Mouse (Mus musculus) left cerebral cortex, adult 9 months (tissue): ENCODE data around the gene Lamb1.

ENCODE experiments used
- DNase-seq, 2 experiments: peaks; one replicate each; pipeline ENCODE4 v3.0.0; 2022; ENCODE audit warnings: low spot score in 2 of 2

Lamb1 gene

GRCm38 (mm10) chr12:31317670-31318408 is 52.8 kb downstream of the Lamb1 start:
- no peak for DNase-seq

GRCm38 (mm10) chr12:31318409-31318963 is 53.5 kb downstream of the Lamb1 start:
- DNase-seq, result no peak

- DNase-seq, result no peak
These were observed 55.8 kb downstream of the Lamb1 start for GRCm38 (mm10) chr12:31320817-31321216.

- DNase-seq, result no peak
These were observed 56.5 kb downstream of the Lamb1 start for GRCm38 (mm10) chr12:31321532-31321931.

GRCm38 (mm10) chr12:31323136-31323695 is 58.2 kb downstream of the Lamb1 start:
- DNase-seq, result no peak

- no peak for DNase-seq
These were observed 62.1 kb downstream of the Lamb1 start for GRCm38 (mm10) chr12:31327139-31327538.

DNA sequence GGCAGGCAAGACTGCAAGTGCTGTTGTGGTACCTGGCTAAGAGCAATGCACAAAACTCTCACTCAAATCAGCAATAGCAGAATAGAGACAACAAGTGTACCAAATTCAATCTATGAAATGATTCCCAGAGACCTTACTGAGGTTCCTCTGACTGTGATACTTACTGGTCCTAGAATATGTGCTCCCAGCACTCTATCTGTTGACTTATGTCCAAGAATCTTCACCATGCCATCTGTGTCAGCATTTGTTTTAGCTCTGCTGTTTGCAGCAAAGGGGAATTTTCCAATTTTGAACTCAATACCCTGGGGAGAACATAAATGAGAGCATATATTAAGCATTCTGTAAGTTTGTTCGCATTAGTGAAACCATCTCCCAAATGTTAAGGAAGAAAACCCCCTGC is 68.2 kb downstream of the Lamb1 start:
- no peak for DNase-seq

- no peak for DNase-seq
These were observed 85.3 kb downstream of the Lamb1 start for GRCm38 (mm10) chr12:31350191-31350943.

DNA sequence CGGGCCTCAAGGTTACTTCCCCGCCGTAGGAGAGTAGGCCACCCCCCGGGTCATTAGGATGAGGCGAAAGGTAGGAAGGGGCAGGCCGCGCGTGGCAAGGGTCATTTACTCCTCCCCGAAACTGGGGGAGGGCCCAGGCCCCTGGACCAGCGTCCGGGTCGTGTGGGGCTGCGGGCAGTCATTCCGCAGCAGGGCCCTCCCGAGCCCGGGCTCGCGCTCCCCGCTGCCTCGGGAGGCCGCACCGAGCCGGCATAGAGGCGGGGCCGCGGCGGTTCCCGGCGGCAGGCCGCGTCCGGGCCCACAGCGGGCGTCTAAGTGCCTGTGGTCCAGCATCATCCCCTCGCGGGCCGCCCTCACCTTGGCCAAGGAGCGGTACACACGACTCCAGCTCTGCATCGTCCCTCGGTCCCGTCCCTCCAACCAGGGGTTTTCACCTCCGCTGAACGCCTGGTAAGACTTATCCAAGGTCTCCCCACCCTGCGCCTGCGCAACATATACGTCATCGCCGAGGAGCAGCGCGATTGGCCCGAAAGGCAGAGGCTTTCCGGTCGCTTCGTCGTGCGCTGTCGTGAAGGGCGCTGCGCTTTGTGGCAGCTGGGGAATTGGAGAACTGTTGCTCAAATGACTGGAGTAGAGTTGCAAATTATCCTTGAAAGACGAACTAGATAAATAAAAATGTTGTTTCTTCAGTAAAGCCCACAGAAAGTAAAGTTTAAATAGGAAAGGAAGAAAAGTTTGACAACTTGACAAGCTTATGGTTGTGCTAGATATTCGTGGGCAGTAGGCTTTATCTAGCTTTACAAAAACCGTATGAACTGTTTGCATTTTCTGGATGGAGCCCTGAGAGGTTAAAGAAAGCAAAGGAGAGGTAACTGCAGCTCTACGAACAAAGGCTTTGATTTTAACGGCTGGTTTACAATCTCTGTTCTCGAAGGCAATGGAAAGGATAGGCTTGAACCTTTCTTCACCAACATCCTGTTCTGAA is 86.2 kb downstream of the Lamb1 start, which contains the start of gene Dld:
TSS of gene Dld (minus strand) at position 510 of the 985 bp plus-strand sequence.
- peak; percentile 83 to 97 for DNase-seq

DNA sequence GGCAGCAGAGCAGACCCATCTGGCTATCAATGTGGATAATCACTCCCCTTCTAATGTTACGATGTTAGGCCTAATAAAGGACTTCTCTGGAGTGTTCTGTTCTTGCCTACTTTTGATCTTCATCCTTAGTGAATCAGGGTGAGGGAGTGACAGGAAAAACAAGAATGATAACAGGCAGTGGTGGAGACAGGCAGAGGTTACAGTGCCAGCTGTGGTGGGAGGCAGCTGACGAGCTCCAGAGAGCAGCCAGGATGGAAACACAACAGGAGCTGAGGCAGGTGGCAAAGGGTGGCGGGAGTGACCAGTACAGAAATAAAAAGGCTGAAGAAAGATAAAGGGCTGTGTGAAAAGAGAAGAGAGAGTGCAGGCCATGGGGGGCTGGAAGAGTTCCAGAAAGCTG is 101.4 kb downstream of the Lamb1 start:
- no peak for DNase-seq

DNA sequence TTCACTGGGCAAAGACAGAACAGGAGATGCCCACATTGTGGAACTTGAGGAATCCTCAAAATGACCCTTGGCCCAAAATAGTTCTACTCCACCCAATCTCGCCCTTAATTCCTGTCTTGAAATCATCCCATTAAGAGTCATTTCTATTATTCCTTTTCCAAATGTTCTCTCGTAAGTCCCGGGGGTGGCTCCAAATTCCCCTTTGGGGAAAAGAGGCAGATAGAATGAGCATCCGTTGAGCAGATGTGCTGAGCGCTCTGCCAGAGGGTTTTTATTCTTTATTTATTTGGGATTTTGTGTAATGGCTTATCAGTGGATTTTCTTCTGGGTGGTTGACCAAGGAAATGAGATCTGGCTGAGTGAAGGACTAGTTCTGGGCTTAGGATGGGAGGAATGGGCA is 102.7 kb downstream of the Lamb1 start:
- no peak for DNase-seq

DNA sequence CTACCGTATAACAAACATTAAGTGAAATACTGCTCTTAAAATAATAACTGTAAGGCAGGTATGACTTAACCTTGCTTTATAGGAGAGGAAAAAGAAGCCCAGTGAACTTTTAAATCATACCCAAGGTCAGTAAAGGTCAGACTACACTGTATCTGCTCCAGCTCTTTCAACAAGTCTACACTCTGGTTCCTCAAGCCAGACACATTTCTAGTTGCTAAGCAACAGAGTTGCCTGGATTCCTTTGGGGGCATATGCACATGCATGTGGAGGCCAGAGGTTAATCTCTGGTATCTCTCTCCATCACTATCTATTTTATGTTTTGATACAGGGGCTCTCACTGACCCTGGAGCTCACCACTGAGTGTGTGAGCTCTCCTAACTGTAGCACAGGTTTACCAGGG is 104.1 kb downstream of the Lamb1 start:
- DNase-seq, result no peak

GRCm38 (mm10) chr12:31369656-31370055 is 104.6 kb downstream of the Lamb1 start:
- no peak for DNase-seq

GRCm38 (mm10) chr12:31374603-31375282 is 109.7 kb downstream of the Lamb1 start:
- DNase-seq, result peak in 1 of 2 experiments; percentile 69

- no peak for DNase-seq
These were observed 110.2 kb downstream of the Lamb1 start for GRCm38 (mm10) chr12:31375283-31375615.

DNA sequence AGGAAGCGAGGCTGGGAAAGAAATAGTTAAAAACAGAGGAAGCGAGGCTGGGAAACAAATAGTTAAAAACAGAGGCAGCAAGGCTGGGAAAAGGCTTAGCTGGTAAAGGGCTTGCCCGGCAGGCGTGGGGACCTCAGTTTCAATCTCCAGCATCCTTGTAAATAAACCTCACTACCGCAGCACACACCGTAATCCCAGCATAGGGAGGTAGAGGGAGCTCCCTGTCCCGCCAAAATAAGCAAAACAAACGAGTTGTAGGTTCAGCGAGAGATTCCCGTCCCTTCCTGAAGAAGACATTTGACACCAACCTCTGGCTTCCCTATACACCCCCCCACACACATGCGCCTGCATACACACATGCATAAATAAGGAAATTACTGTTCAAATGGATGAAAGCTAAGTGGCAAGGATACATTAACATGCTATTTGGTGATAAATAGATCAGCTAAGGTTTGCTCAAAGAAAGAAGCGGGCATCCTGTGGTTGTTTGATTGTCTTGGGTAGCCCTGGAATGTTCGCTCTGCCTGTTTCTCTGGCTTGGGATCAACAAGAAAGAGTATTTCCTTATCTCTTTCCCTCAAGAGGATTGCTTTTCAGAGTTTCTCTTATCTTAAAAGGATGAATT is 111.4 kb downstream of the Lamb1 start:
- DNase-seq, result no peak

DNA sequence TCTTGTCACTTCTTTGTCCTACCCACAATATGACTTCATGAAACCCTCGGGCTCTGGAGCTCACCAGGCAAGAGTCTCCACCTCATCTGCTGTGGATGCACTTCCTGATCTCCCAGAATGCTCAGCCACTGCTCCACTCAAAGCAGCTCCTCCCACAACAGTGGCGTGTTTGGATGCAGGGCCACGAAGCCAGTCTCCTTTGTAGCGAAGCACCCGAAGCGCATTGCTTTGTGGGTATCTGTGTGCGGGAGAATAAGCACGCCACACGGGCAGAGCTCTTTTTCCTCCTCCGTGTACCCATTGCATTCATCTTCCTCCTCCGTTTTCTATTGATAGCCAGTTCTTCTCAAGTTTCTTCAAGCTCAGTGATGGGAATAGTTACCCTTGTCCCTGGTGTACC is 112.2 kb downstream of the Lamb1 start:
- DNase-seq, result no peak
